Mouse (Mus musculus) heart, embryonic 12.5 days (tissue): Measurements from ENCODE around the gene Cep97. TPM values are rescaled to one million over a fixed set of nuclear protein-coding genes. Genes with fewer than 3 reads are reported as not detected.
A peak's percentile ranks its signal among the peaks of the same experiment; 100 is the strongest.

ENCODE experiments used
- ATAC-seq: fragments of 200-750 bp; cut with Nextera tagmentation; 2 replicates; pipeline ENCODE4 v1.8.0; 2017; ENCODE audit warnings: moderate TSS enrichment, moderate library complexity; ENCODE audit not compliant: insufficient number of reproducible peaks, low FRiP score
- H3K27ac ChIP-seq: fragments of 300-500 bp; sonication (generic); 2 replicates; pipeline ENCODE4 v1.5.1; 2016; ENCODE audit warnings: mild to moderate bottlenecking, moderate library complexity; ENCODE audit not compliant: poor library complexity, severe bottlenecking
- H3K27me3 ChIP-seq: fragments of 300-500 bp; sonication (generic); replicated peaks from 2 replicates; pipeline ENCODE4 v1.6.1; 2016; ENCODE audit warnings: mild to moderate bottlenecking, moderate library complexity
- H3K36me3 ChIP-seq: fragments of 300-500 bp; sonication (generic); 2 replicates; pipeline ENCODE4 v1.6.1; 2016; ENCODE audit warnings: mild to moderate bottlenecking, moderate library complexity
- H3K4me1 ChIP-seq: fragments of 300-500 bp; sonication (generic); replicated peaks from 2 replicates; pipeline ENCODE4 v1.6.1; 2016; ENCODE audit warnings: mild to moderate bottlenecking
- H3K4me2 ChIP-seq: fragments of 300-500 bp; sonication (generic); 2 replicates; pipeline ENCODE4 v1.6.1; 2016; ENCODE audit warnings: mild to moderate bottlenecking, moderate library complexity
- H3K4me3 ChIP-seq: fragments of 300-500 bp; sonication (generic); 2 replicates; pipeline ENCODE4 v1.5.1; 2016; ENCODE audit warnings: mild to moderate bottlenecking
- H3K9ac ChIP-seq: fragments of 300-500 bp; sonication (generic); 2 replicates; pipeline ENCODE4 v1.6.1; 2016; ENCODE audit warnings: mild to moderate bottlenecking, moderate library complexity
- H3K9me3 ChIP-seq: fragments of 300-500 bp; sonication (generic); replicated peaks from 2 replicates; pipeline ENCODE4 v1.6.1; 2016; ENCODE audit warnings: mild to moderate bottlenecking, moderate library complexity
- WGBS: fragments of 180-500 bp; shearing (Covaris S2); methylation state at CpG from one replicate; pipeline ENCODE4 v1.1.7; 2016; 5-methylcytosine and 5-hydroxymethylcytosine counted together
- polyA plus RNA-seq: library from polyadenylated mRNA; unstranded; fragments of >200 nt; fragmentation: Nextera tagmentation; extraction: Ambion mirVana; gene quantifications from 2 replicates; pipeline ENCODE4 v1.2.1, GENCODE M21; 2016

Gene Cep97
- polyA plus RNA-seq, 1 experiment from 2014 or later, result 9.9 TPM

DNA sequence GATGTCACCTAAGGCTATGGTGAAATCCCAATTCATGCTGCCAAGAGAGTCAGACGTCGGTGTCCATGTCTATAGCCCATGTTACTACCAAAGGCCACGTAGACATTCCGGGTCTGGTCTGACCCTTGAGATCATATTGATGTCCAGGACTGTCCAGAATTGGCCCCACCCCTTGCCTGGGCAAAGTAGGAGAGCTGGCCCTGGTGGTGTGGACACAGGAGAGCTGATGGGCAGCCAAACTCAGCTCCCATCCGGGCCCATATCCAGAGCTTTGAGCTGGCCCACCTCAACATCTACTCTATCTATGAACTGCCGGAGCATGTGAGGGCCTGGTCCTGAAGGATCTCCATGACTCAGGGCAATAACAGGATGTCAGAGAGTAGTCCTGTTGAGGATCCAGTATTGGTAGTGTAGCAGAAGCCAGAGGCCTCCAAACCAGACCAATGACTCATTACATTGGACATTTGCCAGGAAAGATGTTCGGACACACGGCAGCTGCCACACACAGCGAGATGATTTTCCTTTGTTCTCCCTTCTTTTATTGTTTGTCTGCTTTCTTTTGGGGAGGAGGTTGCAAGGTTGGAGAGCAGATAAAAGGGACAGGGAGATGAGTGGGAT, 36.2 kb downstream of the Cep97 start:
- ATAC-seq, result peak; percentile 53
- peaks cover 22% of the 10 kb centered on the region for H3K4me1 ChIP-seq
- no peak overlapping the region for H3K27ac ChIP-seq
- no peaks in the 10 kb centered on the region for H3K9me3 ChIP-seq
- no peak overlapping the region for H3K4me2 ChIP-seq
- H3K36me3 ChIP-seq, result 0 out of 2 replicates have a peak, but pooled peaks cover 3% of the 10 kb centered on the region
- no peak overlapping the region for H3K4me3 ChIP-seq
- H3K9ac ChIP-seq, result no peak overlapping the region
- no peaks in the 10 kb centered on the region for H3K27me3 ChIP-seq
- WGBS, result 61% methylated on average over 9 of the region's 9 CpGs

DNA sequence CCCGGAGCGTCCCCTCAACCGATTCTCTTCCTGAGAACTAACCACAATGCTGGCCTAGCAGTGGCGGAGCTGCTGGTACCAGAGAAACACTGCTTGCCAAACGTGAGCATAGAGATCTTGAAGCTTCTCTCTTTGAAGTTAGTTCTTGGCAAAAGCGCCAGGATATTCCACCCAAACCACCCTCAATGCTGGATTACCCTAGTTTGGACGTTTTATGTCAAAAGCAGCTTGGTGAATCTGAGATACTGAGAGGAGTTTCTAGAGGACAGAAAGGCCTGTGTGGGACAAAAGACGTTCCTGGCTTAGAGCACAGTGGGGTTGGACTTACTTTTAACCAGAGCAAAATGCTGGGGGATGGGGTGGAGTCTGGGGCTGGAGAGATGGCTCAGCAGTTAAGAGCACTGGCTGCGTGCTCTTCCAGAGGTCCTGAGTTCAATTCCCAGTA, 39.0 kb downstream of the Cep97 start:
- Histone ChIP-seq H3K9ac (peak overlapping the region; percentile 83), H3K27ac (peak overlapping the region; percentile 33; the same call in 1 of the 2 replicates), H3K36me3 (no peaks in the 10 kb centered on the region), H3K4me2 (peak overlapping the region; percentile 94), H3K9me3 (no peaks in the 10 kb centered on the region), H3K27me3 (no peaks in the 10 kb centered on the region), H3K4me1 (peaks cover 26% of the 10 kb centered on the region), H3K4me3 (peak overlapping the region; percentile 85)
- WGBS, result 5% methylated on average over 9 of the region's 9 CpGs
- no peak; the same call in 1 of the 2 replicates for ATAC-seq

DNA sequence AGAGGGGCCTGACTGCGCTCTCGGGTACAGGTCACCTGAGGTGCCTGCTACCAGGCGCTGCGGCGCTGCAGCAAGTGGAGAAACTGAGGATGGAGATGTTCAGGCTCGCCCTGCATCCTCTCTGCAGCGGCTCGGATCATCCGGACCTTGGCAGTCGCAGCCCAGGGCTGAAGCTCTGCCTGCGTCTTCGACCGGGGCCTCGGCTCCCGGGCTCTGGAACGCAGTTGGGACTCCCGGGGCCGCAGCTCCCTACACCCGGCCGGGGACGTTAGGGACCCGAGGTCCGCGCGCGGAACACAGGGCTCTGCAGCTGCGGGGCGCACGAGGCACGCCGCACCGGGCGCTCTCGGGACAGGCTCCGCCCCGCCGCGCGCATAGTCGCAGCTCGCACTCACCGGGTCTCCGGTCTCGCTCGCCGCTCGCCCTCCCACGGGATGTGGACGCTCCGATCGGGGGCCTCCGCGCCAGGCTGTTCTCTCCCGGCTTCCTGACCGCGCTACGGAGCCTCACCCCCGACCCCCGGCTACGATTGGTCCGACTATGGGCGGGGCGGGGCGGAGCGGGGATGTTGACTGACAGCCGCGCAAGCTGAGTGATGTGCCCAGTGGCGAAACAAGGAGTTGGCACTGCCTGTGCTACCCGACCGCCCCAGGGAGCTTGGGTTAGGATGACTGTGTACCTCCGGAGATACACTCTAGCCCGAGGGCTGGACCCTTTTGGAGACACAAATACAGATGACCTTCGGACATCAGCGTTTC, 39.6 kb downstream of the Cep97 start, which contains the start of gene Nxpe3:
Gene Nxpe3, minus strand, starts transcription at position 393 of the 758 bp plus-strand sequence.
- H3K4me1 ChIP-seq, result peaks cover 26% of the 10 kb centered on the region
- peak within 1 kb of the TSS; percentile 94 for H3K4me2 ChIP-seq
- H3K9me3 ChIP-seq, result no peaks in the 10 kb centered on the region
- H3K9ac ChIP-seq, result peak within 1 kb of the TSS; percentile 83
- no peaks in the 10 kb centered on the region for H3K27me3 ChIP-seq
- peak within 1 kb of the TSS; percentile 85 for H3K4me3 ChIP-seq
- peak; percentile 92 for ATAC-seq
- WGBS, result under 1% methylated on average over 74 of the region's 74 CpGs
- 0 out of 2 replicates have a peak, but pooled peaks cover 4% of the 10 kb centered on the region for H3K36me3 ChIP-seq
- H3K27ac ChIP-seq, result peak within 1 kb of the TSS; percentile 33

DNA sequence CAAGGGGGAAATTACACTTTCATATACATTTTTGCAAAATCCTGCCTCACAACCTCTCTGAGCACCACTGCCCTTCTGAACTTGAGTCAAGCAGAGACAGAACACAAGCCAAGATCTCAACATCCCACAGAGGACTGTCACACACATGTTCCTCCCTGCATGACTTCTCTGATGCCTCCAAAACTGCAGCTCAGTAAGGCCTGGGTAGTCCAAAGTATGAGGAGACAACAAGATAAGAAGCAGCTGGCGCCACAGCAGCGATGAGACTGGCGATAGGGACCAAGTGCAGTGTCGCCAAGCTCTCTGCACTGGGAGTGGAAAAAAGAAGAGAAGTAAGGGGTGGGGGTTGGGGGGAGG, 40.1 kb downstream of the Cep97 start:
- ATAC-seq, result no peak
- H3K36me3 ChIP-seq, result peaks cover 7% of the 10 kb centered on the region
- H3K4me3 ChIP-seq, result peak overlapping the region; percentile 85
- H3K9me3 ChIP-seq, result no peaks in the 10 kb centered on the region
- no peaks in the 10 kb centered on the region for H3K27me3 ChIP-seq
- WGBS, result 0% methylated on average over 4 of the region's 4 CpGs
- peaks cover 26% of the 10 kb centered on the region for H3K4me1 ChIP-seq
- H3K4me2 ChIP-seq, result peak overlapping the region; percentile 94
- H3K9ac ChIP-seq, result peak overlapping the region; percentile 83
- no peak overlapping the region for H3K27ac ChIP-seq

DNA sequence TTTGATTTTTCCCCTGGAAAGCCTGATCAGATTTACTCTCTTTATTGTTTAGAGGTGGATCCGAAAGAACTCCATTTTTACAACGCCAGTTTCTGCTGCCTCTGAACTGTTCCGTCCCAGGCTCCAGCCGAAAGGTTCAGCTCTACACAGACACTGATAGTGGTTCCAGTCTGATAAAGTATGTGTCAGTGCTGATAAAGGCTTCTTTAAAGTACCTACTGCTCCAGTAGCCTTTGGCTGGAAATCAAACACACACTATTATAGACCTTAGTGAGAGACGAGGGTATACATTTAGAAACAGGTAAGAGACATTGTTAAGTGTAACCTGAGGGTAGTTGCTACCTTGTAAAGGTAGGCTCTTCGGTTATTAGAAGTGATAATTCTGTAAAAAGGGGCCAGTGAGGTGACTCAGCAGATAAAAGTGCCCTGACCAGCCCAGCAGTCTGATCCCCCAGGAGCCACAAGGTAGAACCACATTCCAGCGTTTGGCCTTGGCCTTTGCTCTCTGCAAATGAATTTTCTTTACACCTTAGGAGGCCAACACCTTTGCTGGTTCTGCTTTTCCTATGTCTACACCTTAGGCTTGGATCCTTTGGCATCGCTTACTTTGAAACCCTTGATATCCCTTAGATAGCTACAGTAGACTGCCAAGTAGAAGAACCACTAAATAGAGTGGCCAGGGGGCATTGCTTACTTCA, 41.1 kb downstream of the Cep97 start:
- Histone ChIP-seq H3K4me2 (peak overlapping the region; percentile 94), H3K4me1 (peaks cover 26% of the 10 kb centered on the region), H3K27me3 (no peaks in the 10 kb centered on the region), H3K4me3 (no peak overlapping the region), H3K27ac (no peak overlapping the region), H3K9me3 (no peaks in the 10 kb centered on the region), H3K36me3 (peaks cover 8% of the 10 kb centered on the region), H3K9ac (no peak overlapping the region)
- ATAC-seq, result no peak
- 29% methylated on average over 8 of the region's 8 CpGs for WGBS

DNA sequence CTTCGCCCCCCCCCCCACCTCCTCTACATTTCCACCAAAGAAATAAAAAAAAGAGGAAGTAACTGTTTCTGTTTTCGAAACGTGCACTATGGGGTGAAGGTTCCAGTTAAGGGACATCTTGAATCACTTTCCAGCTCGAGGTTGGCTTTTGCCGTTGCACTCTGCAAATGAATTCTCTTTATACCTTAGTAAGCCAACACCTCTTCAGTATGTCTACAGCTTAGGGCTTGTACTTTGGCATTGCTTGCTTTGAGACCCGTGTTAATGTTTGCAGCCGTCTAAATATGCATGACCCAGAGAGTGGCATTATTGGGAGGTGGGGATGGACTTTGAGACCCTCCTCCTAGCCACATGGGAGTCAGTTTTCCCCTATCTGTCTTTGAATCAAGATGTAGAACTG, 42.2 kb downstream of the Cep97 start:
- no peaks in the 10 kb centered on the region for H3K27me3 ChIP-seq
- ATAC-seq, result no peak
- WGBS, result 62% methylated on average over 6 of the region's 7 CpGs
- H3K27ac ChIP-seq, result no peak overlapping the region
- H3K9ac ChIP-seq, result no peak overlapping the region
- no peak overlapping the region for H3K4me3 ChIP-seq
- no peak overlapping the region for H3K4me2 ChIP-seq
- no peaks in the 10 kb centered on the region for H3K9me3 ChIP-seq
- peaks cover 24% of the 10 kb centered on the region for H3K4me1 ChIP-seq
- peaks cover 8% of the 10 kb centered on the region for H3K36me3 ChIP-seq

DNA sequence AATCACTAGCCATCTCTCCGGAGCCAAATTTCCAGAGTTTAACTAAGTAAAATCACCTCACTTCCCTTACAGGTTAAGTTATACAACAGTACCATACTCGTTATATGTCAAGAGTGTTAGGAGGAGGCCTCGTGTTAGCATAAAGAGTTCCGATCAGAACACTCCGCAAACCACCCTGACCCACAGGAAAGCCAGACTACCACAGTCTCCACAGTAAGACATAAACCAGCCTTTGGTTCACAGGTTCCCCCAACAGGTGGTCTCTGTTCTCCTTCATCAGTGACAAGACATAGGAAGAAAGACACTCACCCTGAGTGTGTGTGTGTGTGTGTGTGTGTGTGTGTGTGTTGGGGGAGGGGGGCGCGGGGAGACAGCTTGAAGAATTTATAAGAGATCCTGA, 43.3 kb downstream of the Cep97 start:
- no peak for ATAC-seq
- H3K4me3 ChIP-seq, result no peak overlapping the region
- H3K4me1 ChIP-seq, result peaks cover 23% of the 10 kb centered on the region
- H3K27me3 ChIP-seq, result no peaks in the 10 kb centered on the region
- 89% methylated on average over 7 of the region's 7 CpGs for WGBS
- peaks cover 8% of the 10 kb centered on the region for H3K36me3 ChIP-seq
- no peak overlapping the region for H3K9ac ChIP-seq
- H3K9me3 ChIP-seq, result no peaks in the 10 kb centered on the region
- no peak overlapping the region for H3K27ac ChIP-seq
- no peak overlapping the region for H3K4me2 ChIP-seq

DNA sequence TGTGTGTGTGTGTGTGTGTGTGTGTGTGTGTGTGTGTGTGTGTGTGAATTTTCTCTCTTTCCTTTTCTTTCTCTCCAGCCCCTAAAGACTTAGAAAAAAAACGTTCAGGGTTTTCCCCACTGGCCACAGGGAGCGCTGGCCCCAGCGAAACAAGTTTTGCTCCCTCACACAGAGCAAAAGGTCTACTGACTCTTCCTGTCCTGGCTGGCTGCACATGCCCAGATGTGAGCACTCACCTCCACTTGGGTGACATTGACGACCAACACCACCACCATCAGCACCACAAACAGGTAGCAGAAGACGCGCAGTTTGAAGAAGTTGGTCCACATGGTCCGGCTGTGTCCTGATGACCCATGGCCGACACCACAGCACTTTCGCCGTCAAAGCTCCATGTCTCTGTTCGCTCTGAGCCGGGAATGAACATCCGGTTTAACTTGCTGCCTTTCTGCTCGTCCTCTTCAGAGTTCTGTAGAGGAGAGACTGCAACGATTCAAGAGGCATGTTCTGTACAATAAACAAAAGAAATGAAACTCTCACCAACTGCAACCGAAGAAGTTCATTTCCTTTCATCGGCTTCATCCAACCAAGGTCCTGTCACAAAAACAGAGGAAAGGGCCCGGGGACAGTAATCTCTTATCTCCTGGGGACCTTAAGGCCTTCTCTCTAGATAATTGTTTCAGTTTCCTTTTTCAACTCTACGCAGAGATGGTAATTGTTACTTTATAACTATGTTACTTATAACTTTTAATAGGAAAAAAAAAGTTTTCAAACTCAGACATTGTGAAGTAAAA, 44.1 kb downstream of the Cep97 start:
- ATAC-seq, result no peak
- peaks cover 8% of the 10 kb centered on the region for H3K36me3 ChIP-seq
- no peak overlapping the region for H3K4me3 ChIP-seq
- H3K4me1 ChIP-seq, result peaks cover 21% of the 10 kb centered on the region
- H3K27me3 ChIP-seq, result no peaks in the 10 kb centered on the region
- no peak overlapping the region for H3K27ac ChIP-seq
- H3K9me3 ChIP-seq, result no peaks in the 10 kb centered on the region
- H3K9ac ChIP-seq, result no peak overlapping the region
- no peak overlapping the region for H3K4me2 ChIP-seq
- 72% methylated on average over 19 of the region's 19 CpGs for WGBS

DNA sequence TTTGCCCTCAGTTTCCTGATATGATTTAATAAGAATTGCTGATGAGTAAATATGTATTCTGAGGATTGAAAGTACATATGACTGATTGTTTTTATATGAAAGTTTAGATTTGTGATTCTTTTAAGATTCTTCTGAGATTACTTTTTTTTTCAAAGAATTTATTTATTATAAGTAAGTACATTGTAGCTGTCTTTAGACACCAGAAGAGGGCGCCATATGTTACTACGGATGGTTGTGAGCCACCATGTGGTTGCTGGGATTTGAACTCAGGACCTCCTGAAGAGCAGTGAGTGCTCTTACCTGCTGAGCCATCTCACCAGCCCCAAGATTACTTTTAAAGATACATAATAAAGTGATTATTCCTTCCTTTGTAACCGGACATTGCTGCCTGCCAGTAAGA, 45.2 kb downstream of the Cep97 start:
- no peaks in the 10 kb centered on the region for H3K9me3 ChIP-seq
- H3K4me3 ChIP-seq, result no peak overlapping the region
- no peak for ATAC-seq
- 85% methylated on average over 3 of the region's 3 CpGs for WGBS
- H3K27me3 ChIP-seq, result no peaks in the 10 kb centered on the region
- H3K27ac ChIP-seq, result no peak overlapping the region
- H3K4me2 ChIP-seq, result no peak overlapping the region
- H3K36me3 ChIP-seq, result peaks cover 8% of the 10 kb centered on the region
- no peak overlapping the region for H3K9ac ChIP-seq
- H3K4me1 ChIP-seq, result peaks cover 18% of the 10 kb centered on the region

DNA sequence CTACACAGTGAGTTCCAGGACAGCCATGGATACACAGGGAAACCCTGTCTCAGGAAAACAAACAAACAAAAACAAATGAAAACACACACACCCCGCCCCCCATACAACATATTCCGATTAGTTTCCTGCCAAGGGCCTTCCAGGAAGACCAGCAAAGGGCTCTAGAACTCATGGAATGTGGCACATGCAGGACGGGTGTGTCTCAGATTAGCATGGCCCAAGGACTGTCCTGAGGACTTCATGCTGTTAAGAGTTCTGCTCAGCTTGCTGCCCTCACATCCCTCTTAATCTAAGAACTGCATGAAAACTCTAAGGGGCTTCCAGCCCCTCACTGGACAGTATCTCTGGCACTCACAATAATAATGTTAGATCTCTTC, 46.1 kb downstream of the Cep97 start:
- H3K9me3 ChIP-seq, result no peaks in the 10 kb centered on the region
- H3K9ac ChIP-seq, result no peak overlapping the region
- H3K27ac ChIP-seq, result no peak overlapping the region
- H3K4me2 ChIP-seq, result no peak overlapping the region
- peaks cover 10% of the 10 kb centered on the region for H3K4me1 ChIP-seq
- H3K27me3 ChIP-seq, result no peaks in the 10 kb centered on the region
- WGBS, result 54% methylated on average over 3 of the region's 3 CpGs
- no peak overlapping the region for H3K4me3 ChIP-seq
- ATAC-seq, result no peak
- peaks cover 8% of the 10 kb centered on the region for H3K36me3 ChIP-seq
